Mouse (Mus musculus) MEL (cell line): ENCODE measurements around the gene Cpt1a. TPM values are rescaled to one million over a fixed set of nuclear protein-coding genes. Genes with fewer than 3 reads are reported as not detected.

Experiments
- DNase-seq: peaks from one replicate; pipeline ENCODE4 v3.0.0; 2011; ENCODE audit warnings: low read depth, low spot score
- H3K27ac ChIP-seq: 2 replicates; pipeline ENCODE4 v1.5.1; 2012; ENCODE audit warnings: low read depth, mild to moderate bottlenecking, control low read depth, low read length, moderate library complexity; ENCODE audit not compliant: control insufficient read depth
- H3K27me3 ChIP-seq, 2 experiments: fragments of 150-350 bp in 1 of 2; sonication (generic) in 1 of 2; 2 replicates each; pipeline ENCODE4 v1.6.1; 2012; ENCODE audit warnings: low read length in 2 of 2, mild to moderate bottlenecking in 2 of 2, improper control_type of control experiment in 1 of 2, moderate library complexity in 1 of 2; ENCODE audit not compliant: insufficient read depth in 2 of 2, control insufficient read depth in 1 of 2
- H3K36me3 ChIP-seq, 2 experiments: 2 replicates each; pipeline ENCODE4 v1.6.1; 2012 to 2014; ENCODE audit warnings: low read length in 2 of 2, improper control_type of control experiment in 1 of 2, inconsistent platforms in 1 of 2, mild to moderate bottlenecking in 1 of 2; ENCODE audit not compliant: insufficient read depth in 2 of 2, control insufficient read depth in 1 of 2
- H3K4me1 ChIP-seq, 2 experiments: fragments of 150-350 bp in 1 of 2; sonication (generic) in 1 of 2; 2 replicates each; pipeline ENCODE4 v1.6.1; 2012; ENCODE audit warnings: low read length in 2 of 2, improper control_type of control experiment in 1 of 2, mild to moderate bottlenecking in 1 of 2; ENCODE audit not compliant: insufficient read depth in 2 of 2, control insufficient read depth in 1 of 2
- H3K4me3 ChIP-seq, 2 experiments: fragments of 150-350 bp in 1 of 2; sonication (generic) in 1 of 2; 2 replicates each; pipeline ENCODE4 v1.5.1; 2012; ENCODE audit warnings: low read depth in 2 of 2, low read length in 2 of 2, mild to moderate bottlenecking in 2 of 2, moderate library complexity in 2 of 2, control low read depth in 1 of 2, improper control_type of control experiment in 1 of 2; ENCODE audit not compliant: control insufficient read depth in 1 of 2, insufficient read depth in 1 of 2
- H3K79me2 ChIP-seq: 2 replicates; pipeline ENCODE4 v1.6.1; 2012; ENCODE audit warnings: mild to moderate bottlenecking, low read length, moderate library complexity; ENCODE audit not compliant: control insufficient read depth, poor library complexity, insufficient read depth
- H3K9ac ChIP-seq: 2 replicates; pipeline ENCODE4 v1.6.1; 2012; ENCODE audit warnings: low read depth, mild to moderate bottlenecking, control low read depth, low read length, moderate library complexity; ENCODE audit not compliant: control insufficient read depth, poor library complexity, severe bottlenecking
- H3K9me3 ChIP-seq: fragments of 150-350 bp; sonication (generic); replicated peaks from 2 replicates; pipeline ENCODE4 v1.6.1; 2012; ENCODE audit warnings: mild to moderate bottlenecking, low read length, improper control_type of control experiment, moderate library complexity; ENCODE audit not compliant: insufficient read depth
- BHLHE40 ChIP-seq: IDR thresholded peaks from 2 replicates; pipeline ENCODE4 v1.6.1; 2012; ENCODE audit warnings: low read depth, mild to moderate bottlenecking, inconsistent platforms, low read length, improper control_type of control experiment, borderline replicate concordance
- ELF1 ChIP-seq: IDR thresholded peaks from 2 replicates; pipeline ENCODE4 v1.6.1; 2014; ENCODE audit warnings: low read depth, mild to moderate bottlenecking, inconsistent platforms, low read length, improper control_type of control experiment, moderate library complexity
- EP300 ChIP-seq, 2 experiments: IDR thresholded peaks; 2 replicates each; pipeline ENCODE4 v1.6.1; 2011; ENCODE audit warnings: improper control_type of control experiment in 2 of 2, low read length in 2 of 2, low read depth in 1 of 2, mild to moderate bottlenecking in 1 of 2
- ETS1 ChIP-seq: IDR thresholded peaks from 2 replicates; pipeline ENCODE4 v1.6.1; 2012; ENCODE audit warnings: low read depth, mild to moderate bottlenecking, inconsistent platforms, low read length, improper control_type of control experiment, moderate library complexity
- GABPA ChIP-seq: IDR thresholded peaks from 2 replicates; pipeline ENCODE4 v1.6.1; 2012; ENCODE audit warnings: low read depth, mild to moderate bottlenecking, inconsistent platforms, low read length, improper control_type of control experiment, moderate library complexity
- HCFC1 ChIP-seq: IDR thresholded peaks from 2 replicates; pipeline ENCODE4 v1.6.1; 2012; ENCODE audit warnings: low read depth, mild to moderate bottlenecking, inconsistent platforms, low read length, improper control_type of control experiment, moderate library complexity
- KAT2A ChIP-seq: conservative IDR thresholded peaks from 2 replicates; pipeline ENCODE4 v1.6.1; 2012; ENCODE audit warnings: low read depth, low read length, improper control_type of control experiment, inconsistent platforms
- MAX ChIP-seq: IDR thresholded peaks from 2 replicates; pipeline ENCODE4 v1.6.1; 2011; ENCODE audit warnings: low read length, improper control_type of control experiment
- MXI1 ChIP-seq: IDR thresholded peaks from 2 replicates; pipeline ENCODE4 v1.6.1; 2011; ENCODE audit warnings: mild to moderate bottlenecking, low read depth, low read length, improper control_type of control experiment
- MYB ChIP-seq: IDR thresholded peaks from 2 replicates; pipeline ENCODE4 v1.6.1; 2011; ENCODE audit warnings: mild to moderate bottlenecking, low read depth, low read length, improper control_type of control experiment
- MYC ChIP-seq: IDR thresholded peaks from 2 replicates; pipeline ENCODE4 v1.6.1; 2011; ENCODE audit warnings: low read depth, mild to moderate bottlenecking, low read length, improper control_type of control experiment, moderate library complexity
- NELFE ChIP-seq: IDR thresholded peaks from 2 replicates; pipeline ENCODE4 v1.6.1; 2011; ENCODE audit warnings: low read depth, low read length, improper control_type of control experiment
- NRF1 ChIP-seq: IDR thresholded peaks from 2 replicates; pipeline ENCODE4 v1.6.1; 2014; ENCODE audit warnings: low read depth, mild to moderate bottlenecking, inconsistent platforms, low read length, improper control_type of control experiment, moderate library complexity; ENCODE audit not compliant: poor library complexity, insufficient read depth, severe bottlenecking
- POLR2AphosphoS2 ChIP-seq: IDR thresholded peaks from 2 replicates; pipeline ENCODE4 v1.6.1; 2011; ENCODE audit warnings: low read length, improper control_type of control experiment
- POLR2AphosphoS5 ChIP-seq: IDR thresholded peaks from 2 replicates; pipeline ENCODE4 v1.6.1; 2012; ENCODE audit warnings: low read depth, borderline replicate concordance, mild to moderate bottlenecking, inconsistent platforms, low read length, moderate library complexity, mixed read lengths
- RAD21 ChIP-seq: IDR thresholded peaks from 2 replicates; pipeline ENCODE4 v1.6.1; 2011; ENCODE audit warnings: mild to moderate bottlenecking, low read depth, low read length, improper control_type of control experiment
- RCOR1 ChIP-seq: IDR thresholded peaks from 2 replicates; pipeline ENCODE4 v1.6.1; 2012; ENCODE audit warnings: low read depth, mild to moderate bottlenecking, inconsistent platforms, low read length, improper control_type of control experiment
- SIN3A ChIP-seq: IDR thresholded peaks from 2 replicates; pipeline ENCODE4 v1.6.1; 2012; ENCODE audit warnings: low read length, improper control_type of control experiment, inconsistent platforms
- SMC3 ChIP-seq: IDR thresholded peaks from 2 replicates; pipeline ENCODE4 v1.6.1; 2011; ENCODE audit warnings: low read depth, low read length, improper control_type of control experiment
- TAL1 ChIP-seq: IDR thresholded peaks from 2 replicates; pipeline ENCODE4 v1.6.1; 2012; ENCODE audit warnings: mild to moderate bottlenecking, inconsistent platforms, low read length, moderate library complexity, mixed read lengths
- TBP ChIP-seq: IDR thresholded peaks from 2 replicates; pipeline ENCODE4 v1.8.0; 2011; ENCODE audit warnings: low read depth, low read length, improper control_type of control experiment
- TCF12 ChIP-seq: IDR thresholded peaks from 2 replicates; pipeline ENCODE4 v1.6.1; 2014; ENCODE audit warnings: low read depth, mild to moderate bottlenecking, inconsistent platforms, low read length, improper control_type of control experiment, moderate library complexity
- UBTF ChIP-seq: IDR thresholded peaks from 2 replicates; pipeline ENCODE4 v1.6.1; 2012; ENCODE audit warnings: low read depth, mild to moderate bottlenecking, inconsistent platforms, low read length, improper control_type of control experiment, moderate library complexity, borderline replicate concordance; ENCODE audit not compliant: insufficient read depth
- USF1 ChIP-seq: IDR thresholded peaks from 2 replicates; pipeline ENCODE4 v1.6.1; 2014; ENCODE audit warnings: low read depth, mild to moderate bottlenecking, inconsistent platforms, low read length, improper control_type of control experiment, moderate library complexity
- USF2 ChIP-seq, 2 experiments: IDR thresholded peaks; 2 replicates each; pipeline ENCODE4 v1.6.1; 2011 to 2012; ENCODE audit warnings: improper control_type of control experiment in 2 of 2, low read length in 2 of 2, borderline replicate concordance in 1 of 2, inconsistent platforms in 1 of 2, low read depth in 1 of 2, mild to moderate bottlenecking in 1 of 2; ENCODE audit not compliant: insufficient read depth in 1 of 2
- ZC3H11A ChIP-seq: IDR thresholded peaks from 2 replicates; pipeline ENCODE4 v1.6.1; 2012; ENCODE audit warnings: low read depth, mild to moderate bottlenecking, inconsistent platforms, low read length, improper control_type of control experiment
- ZNF384 ChIP-seq: IDR thresholded peaks from 2 replicates; pipeline ENCODE4 v1.6.1; 2012; ENCODE audit warnings: low read depth, mild to moderate bottlenecking, inconsistent platforms, low read length, improper control_type of control experiment
- polyA plus RNA-seq, 2 experiments: library from polyadenylated mRNA; stranded (reverse) in 1 of 2; unstranded in 1 of 2; fragments of >175 nt in 1 of 2; fragments of >200 nt in 1 of 2; gene quantifications; 2 replicates each; pipeline versions ENCODE4 v1.2.1 to v1.2.4; 2012; ENCODE audit warnings: low replicate concordance in 2 of 2, low read depth in 1 of 2; ENCODE audit not compliant: insufficient read length in 2 of 2, insufficient read depth in 1 of 2, missing spikeins in 1 of 2
- total RNA-seq: library from RNA; depleted of rRNA; stranded (reverse); fragments of 300-350 nt; gene quantifications from 2 replicates; pipeline ENCODE4 v1.2.3, GENCODE M21; 2012

Cpt1a gene
- total and polyA plus RNA-seq, 3 experiments: 16.1 to 40.4 TPM; not detected in 1

GRCm38 (mm10) chr19:3401504-3401903 lies 79.4 kb downstream of the Cpt1a start:
- no peak for TF ChIP-seq GABPA
- no peak for TF ChIP-seq RCOR1
- no peak for TF ChIP-seq ELF1
- TF ChIP-seq USF2 (IDR thresholded peaks at IDR 0.05; ENCODE audit: borderline replicate concordance in 1 of 2, insufficient read depth in 1 of 2, low read depth in 1 of 2, low read length in 2 of 2): no peak
- no peak for TF ChIP-seq MAX
- no peak for TF ChIP-seq USF1
- no peak for TF ChIP-seq HCFC1
- TF ChIP-seq SMC3: no peak
- no peak for TF ChIP-seq NRF1
- Histone ChIP-seq H3K27ac (no peak overlapping the region), H3K4me1 (no peaks in the 10 kb centered on the region), H3K27me3 (no peaks in the 10 kb centered on the region), H3K79me2 (no peaks in the 10 kb centered on the region), H3K9me3 (no peaks in the 10 kb centered on the region), H3K36me3 (no peaks in the 10 kb centered on the region), H3K9ac (no peak overlapping the region), H3K4me3 (no peak overlapping the region)
- DNase-seq: no peak

- Histone ChIP-seq H3K36me3 (no peaks in the 10 kb centered on the region), H3K4me3 (no peak overlapping the region), H3K27me3 (no peaks in the 10 kb centered on the region), H3K79me2 (no peaks in the 10 kb centered on the region), H3K9me3 (no peaks in the 10 kb centered on the region), H3K27ac (no peak overlapping the region), H3K4me1 (no peaks in the 10 kb centered on the region), H3K9ac (no peak overlapping the region)
- DNase-seq: no peak
- TF ChIP-seq RAD21: no peak
- no peak for TF ChIP-seq UBTF
- no peak for TF ChIP-seq ZNF384
- no peak for TF ChIP-seq TCF12
- no peak for TF ChIP-seq TBP
Observed at GRCm38 (mm10) chr19:3401943-3402342, 79.8 kb downstream of the Cpt1a start.

- Histone ChIP-seq H3K36me3 (no peaks in the 10 kb centered on the region), H3K4me1 (no peaks in the 10 kb centered on the region), H3K79me2 (no peaks in the 10 kb centered on the region), H3K4me3 (no peak overlapping the region), H3K27ac (no peak overlapping the region), H3K9me3 (no peaks in the 10 kb centered on the region), H3K9ac (no peak overlapping the region), H3K27me3 (no peaks in the 10 kb centered on the region)
- no peak for TF ChIP-seq BHLHE40
- TF ChIP-seq MYB: no peak
- TF ChIP-seq EP300 (IDR thresholded peaks at IDR 0.05; ENCODE audit: low read depth in 1 of 2, low read length in 2 of 2): no peak
- TF ChIP-seq MYC: no peak
- no peak for TF ChIP-seq TAL1
- no peak for TF ChIP-seq POLR2AphosphoS2
- TF ChIP-seq RAD21: no peak
- TF ChIP-seq HCFC1: no peak
- TF ChIP-seq TBP: no peak
- no peak for TF ChIP-seq POLR2AphosphoS5
- no peak for TF ChIP-seq NELFE
- no peak for TF ChIP-seq MAX
- no peak for TF ChIP-seq KAT2A
- TF ChIP-seq GABPA: no peak
- no peak for TF ChIP-seq MXI1
- no peak for TF ChIP-seq ELF1
- no peak for TF ChIP-seq SIN3A
- no peak for TF ChIP-seq ETS1
- no peak for TF ChIP-seq ZC3H11A
- DNase-seq: no peak
Observed at GRCm38 (mm10) chr19:3402390-3402789, 80.3 kb downstream of the Cpt1a start.
